Mouse (Mus musculus) right cerebral cortex, postnatal 4 days (tissue): ENCODE data around the gene Map4k2.

Experiments
- DNase-seq: peaks from one replicate; pipeline ENCODE4 v3.0.0-alpha.2; 2022

Gene Map4k2

DNA sequence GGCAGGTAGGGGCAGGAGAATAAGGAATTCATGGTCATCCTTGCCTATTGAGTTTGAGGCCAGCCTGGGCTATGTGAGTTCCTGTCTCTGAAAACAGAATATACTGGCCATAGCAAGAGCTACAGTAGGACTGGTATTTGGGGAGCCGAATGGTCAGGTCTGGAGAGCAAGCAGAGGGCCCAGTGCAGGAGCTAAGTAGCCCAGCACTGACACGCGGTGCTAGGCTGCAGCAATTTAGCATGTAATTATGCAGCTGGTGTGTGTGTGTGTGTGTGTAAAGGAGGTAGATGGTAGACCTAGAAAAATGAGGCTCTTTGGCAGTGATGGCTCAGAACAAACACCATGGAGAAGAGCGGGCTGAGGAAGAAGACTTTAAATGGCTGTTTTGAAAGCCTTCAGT is 6.7 kb downstream of the Map4k2 start:
- DNase-seq, result no peak

DNA sequence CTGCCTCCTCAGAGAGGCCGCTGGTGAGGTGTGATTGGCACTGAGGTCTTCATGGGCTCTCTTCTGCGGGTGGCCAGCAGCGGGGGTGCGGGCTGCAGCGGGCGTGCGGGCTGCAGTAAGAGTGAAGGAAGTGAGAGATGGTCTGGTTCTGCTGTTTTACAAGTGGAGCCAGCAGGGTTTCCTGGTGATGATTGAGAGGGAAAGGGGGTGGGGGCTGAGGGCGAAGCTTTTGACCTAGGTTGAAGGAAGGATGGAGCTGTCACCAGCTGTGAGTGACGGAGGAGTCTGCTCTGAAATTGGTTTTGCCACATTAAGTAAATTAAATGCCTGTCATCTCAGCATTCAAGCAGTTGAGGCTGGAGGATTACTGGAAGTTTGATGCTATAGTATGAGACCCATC is 7.8 kb downstream of the Map4k2 start:
- DNase-seq, result no peak

DNA sequence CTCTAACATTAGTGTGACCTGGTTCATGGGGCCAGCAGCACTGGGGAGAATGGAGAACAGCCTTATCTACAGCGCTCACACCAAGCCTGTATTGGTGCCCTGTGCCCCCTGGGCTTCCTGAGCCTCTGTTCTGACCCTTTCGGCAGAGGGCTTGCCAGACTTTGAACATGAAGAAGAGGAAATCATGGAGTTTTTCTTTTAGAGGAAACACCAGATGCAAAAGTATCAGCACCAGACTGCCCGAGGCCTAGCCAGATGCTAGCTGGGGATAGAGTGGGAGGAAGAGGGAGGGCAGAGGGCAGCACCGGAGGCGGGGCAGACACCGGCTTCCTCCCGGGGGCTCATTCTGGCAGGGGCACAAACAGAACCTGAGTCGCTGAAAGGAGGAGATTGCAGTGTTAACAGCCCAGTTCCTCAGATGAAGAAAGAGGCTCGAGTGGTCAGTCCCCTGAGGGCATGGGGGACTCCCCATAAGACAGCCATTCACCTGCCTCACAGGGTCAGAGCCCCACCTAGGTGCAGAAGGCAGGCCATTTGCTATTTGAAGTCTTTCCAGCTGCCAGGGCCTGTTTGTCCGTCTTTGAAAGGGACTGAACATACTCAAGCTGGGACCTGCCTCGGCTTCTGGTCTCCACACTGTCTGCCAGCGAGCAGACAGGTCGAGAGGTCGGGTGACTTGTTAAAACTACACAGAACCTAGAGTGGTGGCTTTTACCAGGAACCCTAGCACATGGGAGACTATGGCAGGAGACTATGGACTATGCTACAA is 8.5 kb downstream of the Map4k2 start:
- DNase-seq, result no peak

DNA sequence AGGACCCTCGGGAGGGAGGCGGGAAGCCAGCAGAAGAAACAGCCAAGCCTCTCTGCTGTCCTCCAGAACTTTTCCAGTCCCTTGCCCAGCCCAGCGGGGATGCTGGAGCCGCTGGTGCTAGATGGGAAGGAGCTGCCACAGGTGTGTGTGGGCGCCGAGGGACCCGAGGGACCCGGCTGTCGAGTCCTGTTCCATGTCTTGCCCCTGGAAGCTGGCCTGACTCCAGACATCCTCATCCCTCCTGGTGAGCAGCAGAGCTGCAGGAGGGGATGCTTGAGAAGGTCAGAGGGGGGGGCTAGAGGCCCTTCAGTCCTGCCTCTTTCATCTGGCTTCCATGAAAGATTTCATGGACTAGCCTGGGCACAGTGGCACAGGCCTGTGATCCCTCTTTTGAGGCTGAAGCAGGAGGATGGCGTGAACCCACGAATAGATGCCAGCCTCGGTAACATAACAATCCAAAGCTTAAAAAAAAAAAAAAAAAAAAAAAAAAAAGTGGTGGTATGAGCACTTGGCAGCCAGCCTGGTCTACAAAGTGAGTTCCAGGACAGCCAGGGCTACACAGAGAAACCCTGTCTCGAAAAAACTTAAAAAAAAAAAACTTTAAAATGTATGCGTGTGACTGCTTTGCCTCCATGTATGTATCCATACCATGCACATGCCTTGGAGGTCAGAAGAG is 10.6 kb downstream of the Map4k2 start:
- no peak for DNase-seq

DNA sequence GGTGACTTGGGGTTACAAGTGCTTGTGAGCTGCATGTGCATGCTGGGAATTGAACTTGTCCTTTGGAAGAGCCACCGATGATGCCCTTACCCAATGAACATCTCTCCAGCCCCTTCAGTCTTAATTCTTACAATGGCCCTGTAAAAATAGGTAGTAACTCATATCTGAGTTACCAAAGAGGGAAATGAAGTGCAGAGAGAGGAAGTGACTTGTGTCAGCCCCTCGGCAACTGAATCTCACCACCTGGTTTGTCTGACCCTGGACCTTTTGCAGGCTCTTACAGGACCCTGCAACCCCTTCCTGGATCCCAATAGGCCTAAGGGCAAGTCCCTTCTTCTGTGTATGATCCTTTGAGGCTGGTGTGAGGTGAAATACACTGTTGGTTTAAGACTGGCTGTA is 11.2 kb downstream of the Map4k2 start:
- no peak for DNase-seq

DNA sequence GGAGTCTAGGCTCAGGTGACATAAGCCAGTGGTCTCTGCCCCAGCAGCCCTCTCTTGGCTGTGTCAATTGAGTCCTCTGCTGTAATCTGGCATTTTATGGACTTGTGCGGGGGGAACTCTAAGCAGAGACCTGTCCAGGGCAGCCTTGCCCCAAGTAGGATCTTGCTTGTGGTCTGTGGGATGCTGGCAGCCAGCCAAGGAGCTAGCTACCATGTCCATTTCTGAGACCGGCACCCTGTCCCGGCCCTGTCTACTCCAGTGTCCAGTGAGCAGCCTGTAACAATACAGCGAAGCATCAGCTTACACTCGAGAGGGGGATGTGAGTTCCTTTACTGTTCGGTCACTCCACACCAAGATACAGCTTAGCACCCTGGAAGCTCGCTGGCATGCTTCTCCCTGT is 13.1 kb downstream of the Map4k2 start:
- DNase-seq, result no peak

DNA sequence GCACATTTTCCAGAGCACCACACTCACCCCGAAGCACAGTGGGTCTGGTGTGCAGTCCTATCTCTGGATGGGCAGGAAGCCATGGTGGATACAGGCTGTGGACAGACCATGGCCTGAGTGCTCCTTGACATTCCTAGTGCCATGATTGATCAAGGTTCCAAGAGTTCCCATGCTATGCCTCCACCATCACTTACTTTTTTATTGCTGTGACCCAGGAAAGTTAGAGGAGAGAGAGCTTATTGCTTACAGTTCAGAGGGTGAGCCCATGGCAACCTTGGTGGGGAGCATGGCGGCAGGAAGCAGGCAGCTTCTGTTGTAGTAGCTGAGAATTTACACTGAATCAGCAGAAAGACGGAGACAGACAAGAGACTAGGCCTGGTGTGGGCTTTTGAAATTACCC is 20.4 kb downstream of the Map4k2 start:
- no peak for DNase-seq

DNA sequence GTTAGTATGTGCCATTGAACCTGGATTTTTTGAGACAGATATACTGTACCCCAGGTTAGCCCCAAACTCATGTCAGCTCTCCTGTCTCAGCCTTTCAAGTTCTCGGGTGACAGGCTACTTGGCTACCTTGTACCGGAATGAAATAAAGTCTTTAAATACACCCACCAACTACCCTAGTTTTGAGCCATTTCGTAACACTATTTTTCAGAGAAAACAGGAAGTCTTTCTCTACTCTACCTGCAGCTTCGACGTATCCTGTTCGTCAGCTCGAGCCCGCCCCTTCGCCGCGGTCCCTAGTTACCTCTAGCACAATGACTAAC is 22.1 kb downstream of the Map4k2 start:
- DNase-seq, result no peak

DNA sequence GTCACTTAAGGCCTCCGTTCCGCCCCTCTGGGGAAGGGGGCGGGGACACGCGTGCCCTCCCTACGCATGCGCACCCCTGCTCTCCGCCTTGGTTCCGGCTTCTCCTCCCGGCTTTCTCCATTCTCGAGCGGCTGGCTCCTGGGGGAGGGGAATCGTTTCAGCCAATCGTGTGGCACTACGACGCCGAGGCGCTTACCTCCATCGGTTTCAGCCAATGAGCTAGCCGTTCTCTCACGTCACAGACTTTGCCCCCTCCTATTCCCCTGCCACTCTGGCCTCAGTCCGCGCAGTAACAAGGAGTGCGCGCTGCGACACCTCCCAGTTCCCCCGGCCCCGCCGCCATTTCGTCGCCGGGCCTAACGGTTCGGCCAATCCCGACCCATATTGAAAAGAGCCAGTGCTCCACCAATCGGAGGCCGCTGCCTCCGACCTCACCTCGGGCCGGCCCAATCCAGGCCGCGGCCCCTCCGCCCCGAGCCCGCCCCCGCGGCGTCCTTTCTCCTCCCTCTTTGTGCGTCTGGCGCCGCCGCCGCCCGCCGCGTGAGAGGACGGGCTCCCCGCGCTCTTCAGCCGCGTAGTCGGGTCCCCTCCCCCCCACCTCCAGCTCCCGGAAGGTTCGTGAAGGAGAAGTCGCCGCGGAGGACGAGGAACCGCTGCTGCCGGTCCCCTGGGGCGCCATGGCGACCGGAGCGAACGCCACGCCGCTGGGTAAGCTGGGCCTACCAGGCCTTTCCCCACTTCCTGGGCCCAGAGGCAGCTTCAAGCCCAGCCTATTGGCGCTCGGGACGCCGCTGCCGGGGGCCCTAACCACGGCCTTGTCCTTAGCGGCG is 22.7 kb downstream of the Map4k2 start, which contains the start of gene Sf1:
Gene Sf1, plus strand, starts transcription at position 280 of the 830 bp plus-strand sequence.
- peak; percentile 99 for DNase-seq

DNA sequence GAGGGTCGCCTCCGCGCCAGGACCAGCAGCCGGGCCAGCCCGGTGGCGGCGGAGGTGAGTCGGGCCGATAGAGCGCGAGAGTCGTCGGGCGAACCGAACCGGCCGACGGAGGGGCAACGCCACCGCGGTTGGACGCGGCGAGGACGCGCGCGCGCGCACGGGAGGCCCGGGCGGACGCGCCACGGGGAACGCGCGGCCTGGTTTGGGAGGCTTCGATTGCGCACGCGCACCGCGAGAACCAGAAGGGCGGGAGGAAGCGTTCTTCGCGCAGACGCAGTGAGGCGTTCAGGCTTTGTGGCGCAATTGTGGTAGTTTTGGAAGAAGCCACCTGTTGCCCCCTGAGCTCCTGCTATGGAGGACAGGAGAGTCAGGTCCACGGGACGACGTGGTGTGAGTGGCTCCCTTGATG is 23.4 kb downstream of the Map4k2 start:
- peak; percentile 95 for DNase-seq

DNA sequence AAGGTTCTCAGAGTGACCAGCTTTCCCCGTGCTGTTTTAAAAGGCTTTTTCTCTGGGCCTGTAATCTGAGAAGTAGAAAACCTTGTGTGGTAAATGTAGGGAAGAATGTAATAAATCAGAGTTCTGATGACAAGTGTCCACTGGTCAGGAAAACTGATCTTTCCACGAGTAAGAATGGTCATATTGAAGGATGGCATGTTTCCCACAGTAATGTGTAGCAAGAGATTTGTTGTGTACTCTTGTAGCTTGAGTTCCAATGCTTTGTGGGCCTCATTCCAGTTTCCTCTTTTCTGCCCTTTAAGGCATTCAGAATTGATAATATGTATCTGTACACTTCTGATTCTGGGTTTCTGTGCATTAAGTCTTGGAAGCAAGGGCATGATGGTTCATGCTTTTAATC is 23.9 kb downstream of the Map4k2 start:
- DNase-seq, result no peak

DNA sequence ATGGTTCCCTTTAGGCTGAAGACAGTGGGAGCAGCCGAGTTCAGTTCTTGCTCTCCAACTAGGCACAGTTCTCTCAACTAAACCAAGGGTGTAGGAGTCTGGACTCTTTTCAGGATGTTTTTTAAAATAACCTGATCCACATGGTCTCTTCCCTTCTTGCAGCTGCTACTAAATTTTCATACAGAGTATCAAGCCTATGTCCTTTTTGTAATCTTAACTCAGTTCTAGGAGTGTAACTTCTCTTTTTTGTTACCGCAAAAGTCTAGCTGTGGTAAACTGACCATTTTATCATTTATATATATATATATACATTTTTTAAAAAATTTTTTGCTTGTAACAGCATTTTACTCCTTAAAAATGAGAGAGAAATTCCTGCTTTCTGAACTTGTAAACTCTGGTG is 29.2 kb downstream of the Map4k2 start:
- no peak for DNase-seq

DNA sequence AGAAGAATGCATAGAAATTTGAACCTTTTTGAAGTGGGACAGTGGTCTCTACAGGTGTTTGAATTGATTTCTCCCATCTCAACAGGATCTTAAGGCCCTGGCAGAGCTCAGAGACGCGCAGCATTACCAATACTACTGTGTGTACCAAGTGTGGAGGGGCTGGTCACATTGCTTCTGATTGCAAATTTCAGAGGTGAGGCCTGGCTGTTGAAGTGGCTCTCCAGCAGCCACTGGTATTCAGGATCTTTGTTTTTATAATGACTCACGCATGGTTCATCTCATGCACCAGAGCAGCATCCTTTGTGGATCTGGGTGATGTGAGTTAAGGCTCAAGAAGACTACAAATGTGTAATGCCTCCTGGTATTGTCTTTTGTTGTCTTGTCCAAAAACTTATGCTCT is 31.5 kb downstream of the Map4k2 start:
- DNase-seq, result no peak

DNA sequence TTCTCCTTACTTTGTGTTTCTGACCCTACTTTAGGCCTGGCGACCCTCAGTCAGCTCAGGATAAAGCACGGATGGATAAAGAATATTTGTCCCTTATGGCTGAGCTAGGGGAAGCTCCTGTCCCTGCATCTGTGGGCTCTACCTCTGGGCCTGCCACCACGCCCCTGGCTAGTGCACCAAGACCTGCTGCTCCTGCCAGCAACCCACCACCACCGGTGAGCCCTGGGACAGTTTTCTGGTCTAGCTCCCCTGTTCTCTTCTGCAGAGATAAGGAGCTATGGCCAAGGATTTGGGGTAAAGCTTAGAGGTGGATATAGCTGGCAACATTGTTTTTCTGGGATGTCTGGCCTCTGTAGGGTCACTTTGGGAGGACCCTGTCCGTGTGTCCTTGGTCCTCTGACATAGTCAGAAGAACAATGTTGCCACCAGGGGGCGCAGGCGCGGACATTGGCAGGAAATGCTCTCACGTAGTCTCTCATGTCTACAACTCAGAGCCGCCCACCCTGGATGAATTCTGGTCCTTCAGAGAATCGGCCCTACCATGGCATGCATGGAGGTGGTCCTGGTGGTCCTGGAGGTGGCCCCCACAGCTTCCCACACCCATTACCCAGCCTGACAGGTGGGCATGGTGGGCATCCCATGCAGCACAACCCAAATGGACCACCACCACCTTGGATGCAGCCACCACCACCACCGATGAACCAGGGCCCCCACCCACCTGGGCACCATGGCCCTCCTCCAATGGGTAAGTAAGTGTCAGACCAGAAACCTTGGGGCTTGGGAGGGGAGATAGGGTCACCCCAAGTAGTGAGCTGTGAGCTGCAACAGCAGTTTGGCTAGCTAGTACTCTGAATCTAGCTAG is 32.8 kb downstream of the Map4k2 start:
- DNase-seq, result peak; percentile 96

DNA sequence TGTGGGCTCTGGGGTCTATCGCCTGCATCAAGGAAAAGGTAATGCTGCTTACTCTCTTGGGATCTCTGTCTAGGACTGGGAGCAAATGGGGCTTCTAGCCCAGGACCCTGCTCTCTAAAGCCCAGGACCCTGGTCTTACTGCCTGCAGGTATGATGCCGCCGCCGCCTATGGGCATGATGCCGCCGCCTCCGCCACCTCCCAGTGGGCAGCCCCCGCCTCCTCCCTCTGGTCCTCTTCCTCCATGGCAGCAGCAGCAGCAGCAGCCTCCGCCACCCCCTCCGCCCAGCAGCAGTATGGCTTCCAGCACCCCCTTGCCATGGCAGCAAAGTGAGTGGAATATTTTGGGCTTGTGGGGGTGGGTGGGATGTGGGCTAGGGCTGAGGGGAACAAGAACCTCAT is 33.6 kb downstream of the Map4k2 start:
- DNase-seq, result no peak

DNA sequence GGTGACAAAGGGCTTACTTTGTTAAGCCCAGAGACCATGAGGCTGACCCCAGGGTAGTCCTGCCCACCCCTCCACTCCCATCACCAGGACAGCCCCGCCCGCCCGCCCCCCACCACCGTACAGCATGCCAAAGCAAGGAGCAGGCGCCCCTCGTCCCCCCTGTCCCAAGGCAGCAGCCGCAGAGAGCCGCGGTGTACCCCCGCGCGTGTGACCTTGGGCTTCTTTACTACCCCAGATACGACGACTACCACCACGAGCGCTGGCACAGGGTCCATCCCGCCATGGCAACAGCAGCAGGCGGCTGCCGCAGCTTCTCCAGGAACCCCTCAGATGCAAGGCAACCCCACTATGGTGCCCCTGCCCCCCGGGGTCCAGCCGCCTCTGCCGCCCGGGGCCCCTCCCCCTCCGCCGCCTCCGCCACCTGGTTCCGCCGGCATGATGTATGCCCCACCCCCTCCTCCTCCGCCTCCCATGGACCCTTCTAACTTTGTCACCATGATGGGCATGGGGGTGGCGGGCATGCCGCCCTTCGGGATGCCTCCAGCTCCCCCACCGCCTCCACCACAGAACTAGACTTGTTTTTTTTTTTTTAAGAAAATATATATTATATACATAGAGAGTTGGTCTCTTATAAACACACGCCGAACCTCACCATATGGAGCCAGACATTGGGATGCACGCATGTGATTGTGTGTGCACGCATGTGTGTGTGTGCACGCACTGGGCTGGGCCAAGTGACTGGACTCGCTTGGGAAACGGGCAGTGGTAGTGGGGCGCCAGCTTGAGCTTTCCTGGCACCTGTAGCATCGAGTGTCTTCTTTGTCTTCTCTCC is 34.7 kb downstream of the Map4k2 start:
- DNase-seq, result no peak

DNA sequence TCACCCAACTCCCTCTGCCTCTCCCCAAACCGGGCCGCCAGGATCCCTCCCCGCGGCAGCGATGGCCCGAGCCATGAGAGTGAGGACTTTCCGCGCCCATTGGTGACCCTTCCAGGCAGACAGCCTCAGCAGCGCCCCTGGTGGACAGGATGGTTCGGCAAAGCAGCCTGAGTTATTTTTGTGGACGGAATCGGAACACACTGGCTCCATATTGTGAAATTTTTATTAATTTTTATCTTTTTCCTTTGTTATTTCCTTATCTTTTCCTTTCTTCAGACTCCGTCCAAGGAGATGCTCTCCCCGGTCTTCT is 35.3 kb downstream of the Map4k2 start:
- DNase-seq, result peak; percentile 76

DNA sequence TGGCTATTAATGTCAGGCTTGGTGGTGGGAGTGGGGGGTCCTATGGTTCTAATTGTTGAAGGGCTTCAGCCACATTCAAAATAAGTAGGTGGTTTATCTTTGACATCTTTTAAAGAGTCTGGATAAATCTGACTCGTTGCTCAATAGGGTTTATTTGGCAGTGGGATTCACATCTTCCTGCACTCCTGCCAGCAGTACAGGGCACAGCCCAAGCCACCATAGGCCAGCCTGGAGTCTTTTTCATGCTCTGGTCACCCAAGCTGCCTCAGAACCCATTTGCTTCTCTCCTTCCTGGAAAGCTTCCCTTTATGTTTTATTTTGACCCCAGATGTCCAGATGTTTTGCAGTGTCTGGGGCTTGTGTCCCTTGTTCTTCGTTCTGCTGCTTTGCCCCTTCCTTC is 35.7 kb downstream of the Map4k2 start:
- DNase-seq, result no peak

DNA sequence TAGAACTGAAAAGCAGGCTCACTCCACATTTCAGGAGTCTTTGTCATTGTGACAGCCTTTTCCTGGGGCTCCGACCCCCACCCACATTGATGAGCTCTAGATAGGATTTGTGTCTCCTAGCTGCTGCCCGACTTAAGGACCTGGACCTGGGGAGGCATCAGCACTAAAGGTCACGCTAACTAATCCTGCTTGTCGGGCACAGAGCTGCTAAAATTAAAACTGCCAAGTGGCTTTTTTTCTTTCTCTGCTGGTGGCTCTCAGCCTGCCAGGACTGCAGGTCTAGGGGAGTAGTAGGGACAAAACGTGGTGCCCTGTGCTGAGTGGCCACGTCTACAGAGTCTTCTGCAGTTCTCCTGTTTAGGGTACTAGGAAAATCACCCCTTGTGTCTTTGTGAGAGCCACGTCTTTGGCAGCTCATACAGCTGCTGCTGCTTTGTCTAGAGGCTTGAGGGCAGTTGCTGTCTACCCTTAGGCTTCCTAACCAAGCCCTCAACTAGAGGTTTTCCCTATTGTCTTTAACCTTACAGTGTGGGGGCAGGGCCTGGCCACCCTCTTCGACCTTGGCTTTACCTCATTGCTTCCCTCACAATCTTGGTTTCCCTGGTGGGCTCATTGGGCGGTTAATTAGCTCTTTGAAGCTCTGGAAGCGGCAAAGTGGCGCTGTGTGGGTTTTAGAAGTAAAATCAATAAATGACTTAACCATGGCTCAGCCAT is 36.5 kb downstream of the Map4k2 start:
- DNase-seq, result no peak

DNA sequence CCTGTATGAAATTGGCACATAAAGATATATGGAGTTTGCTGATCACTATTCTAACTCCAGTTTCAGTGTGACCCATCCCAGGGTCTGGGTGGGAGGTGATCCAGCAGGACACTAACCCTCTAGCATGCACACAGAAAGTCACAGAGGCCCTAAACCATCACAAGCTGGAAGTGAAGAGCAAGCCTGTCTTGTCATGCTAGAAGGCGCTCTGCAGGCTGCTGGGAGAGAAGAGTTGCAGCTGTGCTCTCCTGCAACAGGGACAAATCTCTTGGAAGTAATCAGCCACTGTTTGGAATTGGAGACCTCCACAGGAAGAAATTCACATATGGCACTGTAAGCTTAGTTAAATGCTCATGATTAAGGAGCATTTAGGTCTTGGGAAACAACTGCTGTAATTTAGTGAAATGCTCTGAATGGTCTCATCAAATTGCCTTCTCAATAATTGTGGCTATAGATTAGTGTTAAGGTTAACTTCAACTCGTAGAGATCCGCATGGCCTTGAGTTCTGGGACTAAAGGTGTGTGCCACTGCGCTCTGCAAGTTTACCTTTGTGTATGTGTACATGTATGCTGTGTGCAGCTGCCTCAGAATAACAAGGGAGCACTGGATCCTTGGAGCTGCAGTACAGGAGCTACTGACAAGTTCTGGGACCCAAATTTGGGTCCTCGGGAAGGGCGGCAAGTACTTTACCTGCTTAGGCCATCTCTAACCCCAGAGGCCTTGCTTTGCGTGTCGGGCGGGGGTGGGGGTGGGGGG is 39.7 kb downstream of the Map4k2 start:
- DNase-seq, result no peak

DNA sequence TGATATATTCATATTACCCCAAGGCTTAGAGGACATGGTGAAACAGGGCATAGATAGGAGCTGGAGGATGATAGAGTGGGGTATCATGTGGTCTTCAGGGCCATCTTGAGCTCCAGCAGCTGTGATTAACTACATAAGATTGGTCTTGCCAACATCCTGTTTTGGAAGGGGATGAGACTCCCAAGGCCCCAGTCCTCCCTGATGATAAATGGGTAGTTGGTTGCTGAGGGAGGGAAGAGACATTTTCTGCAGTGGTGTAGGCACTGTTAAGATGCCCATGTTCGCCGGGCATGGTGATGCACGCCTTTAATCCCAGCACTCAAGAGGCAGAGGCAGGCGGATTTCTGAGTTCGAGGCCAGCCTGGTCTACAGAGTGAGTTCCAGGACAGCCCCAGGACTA is 40.3 kb downstream of the Map4k2 start:
- no peak for DNase-seq
